Comparison of ENCODE assay signal across 16 mouse cellular contexts in the genomic region with DNA sequence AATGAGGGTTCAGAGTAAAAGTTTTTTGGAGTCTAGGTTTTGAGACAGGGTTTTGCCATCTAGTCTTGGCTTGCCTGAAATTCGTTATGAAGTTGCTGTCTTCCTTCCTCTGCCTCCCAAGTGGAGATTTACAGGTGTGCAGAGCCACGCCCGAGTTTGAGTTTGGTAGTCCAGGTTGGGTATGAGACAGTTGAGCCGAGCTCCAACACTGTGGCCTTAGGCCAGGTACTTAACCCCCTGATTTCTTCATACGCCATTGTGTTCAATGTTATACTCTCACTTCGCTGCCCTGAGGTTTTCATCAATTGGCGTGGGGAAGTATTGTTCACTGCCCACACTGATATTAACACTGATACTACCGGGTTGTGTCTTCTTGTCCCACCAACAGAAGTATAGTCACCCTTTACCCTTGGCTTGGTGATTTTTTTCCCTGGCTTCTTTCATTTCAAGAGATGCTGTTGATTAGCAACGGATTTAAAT. TPM values are rescaled to one million over a fixed set of nuclear protein-coding genes. Genes with fewer than 3 reads are reported as not detected.
DNase-seq lines count a peak whose midpoint lies in the region; ATAC-seq and TF ChIP-seq lines count a peak whose summit lies in the region.
"Had no signal": no experiment of that assay in that cellular context is flagged by ENCODE, and none has a peak within 500 bp of the region (broad histone marks: within the 10 kb centered on the region; RNA-seq: fewer than 3 reads in every experiment).

No protein-coding gene starts in this region.

- no peak overlapping the region for H3K9ac ChIP-seq in heart, embryonic 15.5 days
- H3K9ac ChIP-seq in liver, embryonic 14.5 days (replicated peaks), result no peak overlapping the region
- H3K9ac ChIP-seq in liver, embryonic 12.5 days, result no peak overlapping the region
- H3K9ac ChIP-seq: hindbrain, embryonic 14.5 days had no signal

- H3K4me2 ChIP-seq in heart, embryonic 15.5 days, result no peak overlapping the region
- H3K4me2 ChIP-seq in liver, embryonic 14.5 days (ENCODE audit: low read depth), result 0 out of 2 replicates have a peak overlapping the region, but pooled peaks have one; percentile 5
- no peak overlapping the region for H3K4me2 ChIP-seq in liver, embryonic 12.5 days

- H3K27me3 ChIP-seq in heart, embryonic 15.5 days, result no peaks in the 10 kb centered on the region
- H3K27me3 ChIP-seq in liver, embryonic 14.5 days (ENCODE audit: control insufficient read depth, insufficient read depth, low read length), result no peaks in the 10 kb centered on the region
- no peaks in the 10 kb centered on the region for H3K27me3 ChIP-seq in liver, embryonic 12.5 days (replicated peaks)
- H3K27me3 ChIP-seq: Patski had no signal

- no peak for TF ChIP-seq POLR2A in bone marrow, adult 2 months (IDR thresholded peaks at IDR 0.05; ENCODE audit: borderline replicate concordance, control insufficient read depth, low read depth, low read length)

- no peaks in the 10 kb centered on the region for H3K36me3 ChIP-seq in heart, embryonic 15.5 days
- no peaks in the 10 kb centered on the region for H3K36me3 ChIP-seq in liver, embryonic 14.5 days (replicated peaks; ENCODE audit: control insufficient read depth, insufficient read depth, low read depth)
- H3K36me3 ChIP-seq in liver, embryonic 12.5 days, result peaks cover 23% of the 10 kb centered on the region
- peaks cover 4% of the 10 kb centered on the region; the same call in 1 of the 2 replicates for H3K36me3 ChIP-seq in macrophage (ENCODE audit: inconsistent target)

- TF ChIP-seq EP300 in liver, embryonic 14.5 days (IDR thresholded peaks at IDR 0.05; ENCODE audit: low read depth), result no peak

- H3K79me2 ChIP-seq in macrophage (ENCODE audit: inconsistent target), result peaks cover 99% of the 10 kb centered on the region

- H3K27ac ChIP-seq in heart, embryonic 15.5 days, result 0 out of 2 replicates have a peak overlapping the region, but pooled peaks have one; percentile 20
- no peak overlapping the region for H3K27ac ChIP-seq in liver, embryonic 14.5 days
- no peak overlapping the region for H3K27ac ChIP-seq in liver, embryonic 12.5 days
- no peak overlapping the region; the same call in 1 of the 2 replicates for H3K27ac ChIP-seq in bone marrow, adult 2 months (ENCODE audit: control insufficient read depth, insufficient read depth, low read depth, low read length, poor library complexity)
- H3K27ac ChIP-seq in macrophage, result peak overlapping the region; percentile 100

- TF ChIP-seq CTCF in liver, embryonic 14.5 days (IDR thresholded peaks at IDR 0.05; ENCODE audit: low read depth), result no peak
- no peak for TF ChIP-seq CTCF in bone marrow, adult 2 months (IDR thresholded peaks at IDR 0.05; ENCODE audit: control insufficient read depth, insufficient read depth, low read length)

- H3K4me3 ChIP-seq in heart, embryonic 15.5 days, result no peak overlapping the region
- H3K4me3 ChIP-seq in liver, embryonic 14.5 days (ENCODE audit: insufficient read depth in 1 of 2, low read depth in 2 of 2, low read length in 2 of 2), result no peak overlapping the region
- no peak overlapping the region for H3K4me3 ChIP-seq in liver, embryonic 12.5 days
- H3K4me3 ChIP-seq in bone marrow, adult 2 months (replicated peaks; ENCODE audit: control insufficient read depth, low read depth, low read length), result peak overlapping the region; percentile 4
- H3K4me3 ChIP-seq in macrophage (ENCODE audit: inconsistent target), result peak overlapping the region; percentile 93

- intact Hi-C loops in heart, postnatal 10 days (cut with DNase I), result no loop called here

- peaks cover 88% of the 10 kb centered on the region for H3K4me1 ChIP-seq in heart, embryonic 15.5 days (replicated peaks)
- H3K4me1 ChIP-seq in liver, embryonic 14.5 days (replicated peaks; ENCODE audit: control insufficient read depth in 2 of 2, insufficient read depth in 2 of 2, low read length in 1 of 2), result peaks cover 5 to 27% of the 10 kb centered on the region in 2 experiments
- peaks cover 81% of the 10 kb centered on the region for H3K4me1 ChIP-seq in liver, embryonic 12.5 days
- peaks cover 19% of the 10 kb centered on the region for H3K4me1 ChIP-seq in bone marrow, adult 2 months (ENCODE audit: control insufficient read depth, insufficient read depth, low read length)

- H3K9me3 ChIP-seq in heart, embryonic 15.5 days (replicated peaks), result no peaks in the 10 kb centered on the region
- H3K9me3 ChIP-seq in liver, embryonic 14.5 days (ENCODE audit: control insufficient read depth, low read length), result no peaks in the 10 kb centered on the region
- H3K9me3 ChIP-seq in liver, embryonic 12.5 days (replicated peaks), result no peaks in the 10 kb centered on the region

- DNase-seq in heart, postnatal 10 days, result no peak
- no peak for DNase-seq in liver, embryonic 14.5 days (ENCODE audit: low read depth in 3 of 3, low spot score in 3 of 3)
- no peak for DNase-seq in lung, postnatal 4 days
- DNase-seq in urinary bladder, adult 18-20 months (ENCODE audit: low spot score in 2 of 2), result no peak
- DNase-seq: adrenal gland, postnatal 36 days; cerebellum, postnatal 25 days; kidney, adult 18-20 months; kidney, postnatal 14 days; layer of hippocampus, adult 9-11 months; lung, adult 2 months had no signal

- 85% methylated on average over 9 of the region's 9 CpGs for WGBS in heart, embryonic 15.5 days
- WGBS in liver, embryonic 14.5 days (ENCODE audit: insufficient replicate concordance), result 73% methylated on average over 9 of the region's 9 CpGs
- WGBS in liver, embryonic 12.5 days (ENCODE audit: insufficient replicate concordance), result 77% methylated on average over 9 of the region's 9 CpGs
- WGBS in bone marrow, adult 2 months, result 66% methylated on average over 9 of the region's 9 CpGs
- whole genome bisulfite sequencing in macrophage (ENCODE audit: missing documents), result 66% methylated on average over 9 of the region's 9 CpGs

- no peak for ATAC-seq in heart, embryonic 15.5 days (replicated peaks; ENCODE audit: insufficient number of reproducible peaks, insufficient read depth, low FRiP score, low read depth)
- ATAC-seq in liver, embryonic 14.5 days (ENCODE audit: insufficient read depth), result no peak
- no peak for ATAC-seq in liver, embryonic 12.5 days
- ATAC-seq: Patski had no signal

RNA-seq across cellular contexts. Expression of a gene that starts 4.2 kb away (rescaled TPM):
- polyA plus RNA-seq in heart, embryonic 15.5 days (2015; fragmentation: Nextera tagmentation; extraction: Ambion mirVana), result 118 and 142 TPM in 2 replicates
- 100 to 1,000 TPM; 806 to 812 TPM for total RNA-seq in heart, postnatal 10 days (2021)
- polyA plus RNA-seq in liver, embryonic 14.5 days (2012; rRNA removed), result 146 and 172 TPM in 2 replicates
- 45.6 and 46.0 TPM in 2 replicates for polyA plus RNA-seq in liver, embryonic 14.5 days (2014; fragmentation: Nextera tagmentation; extraction: Ambion mirVana)
- 42.9 and 43.3 TPM in 2 replicates for polyA plus RNA-seq in liver, embryonic 12.5 days (2016; fragmentation: Nextera tagmentation; extraction: Ambion mirVana)
- polyA plus RNA-seq in bone marrow, adult 2 months (2011; ENCODE audit: insufficient read depth, insufficient read length, low replicate concordance, missing spikeins), result 271 and 453 TPM in 2 replicates
- 1,000 to 10,000 TPM in 22 of 26 experiments, 100 to 1,000 TPM in 4; 715 to 4,323 (median 2,388) TPM for total RNA-seq in macrophage (2018; cell fraction: chromatin; rRNA removed)
- total RNA-seq in macrophage (2018; cell fraction: cytosol; rRNA removed), result over 10,000 TPM in 25 of 26 experiments, 1,000 to 10,000 TPM in 1; 9,835 to 25,455 (median 13,887) TPM
- over 10,000 TPM in 25 of 26 experiments, 1,000 to 10,000 TPM in 1; 4,026 to 20,879 (median 17,761) TPM for total RNA-seq in macrophage (2018; cell fraction: nucleus; rRNA removed)
- polyA plus RNA-seq in macrophage (2018), result 12,209 to 20,921 TPM (median 16,354 TPM) in 3 replicates

Comparison
In these comparisons a context has a peak if more than half of its experiments do, and no peak if none do; other contexts are left out.
1. H3K27ac ChIP-seq: peak in heart, embryonic 15.5 days (single experiment) and macrophage (single experiment); none in liver, embryonic 14.5 days (single experiment), liver, embryonic 12.5 days (single experiment) and bone marrow, adult 2 months (single experiment).
2. H3K4me3 ChIP-seq: peak in bone marrow, adult 2 months (single experiment) and macrophage (single experiment); none in heart, embryonic 15.5 days (single experiment), liver, embryonic 14.5 days (0 of 2) and liver, embryonic 12.5 days (single experiment).
3. RNA of a gene that starts 4.2 kb away (polyA plus RNA-seq): 12,209 to 20,921 TPM in macrophage; 271 to 453 TPM in bone marrow, adult 2 months, 45.6 to 172 TPM in liver, embryonic 14.5 days, 118 to 142 TPM in heart, embryonic 15.5 days and 42.9 to 43.3 TPM in liver, embryonic 12.5 days; every median in the first group is over 10 times any median in the second.